Mouse (Mus musculus): ENCODE results near the gene Ywhag. TPM values are rescaled to one million over a fixed set of nuclear protein-coding genes. Genes with fewer than 3 reads are reported as not detected.

Gene Ywhag
- total RNA-seq, 4 experiments from 2014 or later = 1,072 to 1,089 (median 1,074) TPM

- DNase-seq (ENCODE audit: low spot score in 2 of 2) = no peak
These were observed 45.8 kb downstream of the Ywhag start for GRCm38 (mm10) chr5:135888405-135889215.

DNA sequence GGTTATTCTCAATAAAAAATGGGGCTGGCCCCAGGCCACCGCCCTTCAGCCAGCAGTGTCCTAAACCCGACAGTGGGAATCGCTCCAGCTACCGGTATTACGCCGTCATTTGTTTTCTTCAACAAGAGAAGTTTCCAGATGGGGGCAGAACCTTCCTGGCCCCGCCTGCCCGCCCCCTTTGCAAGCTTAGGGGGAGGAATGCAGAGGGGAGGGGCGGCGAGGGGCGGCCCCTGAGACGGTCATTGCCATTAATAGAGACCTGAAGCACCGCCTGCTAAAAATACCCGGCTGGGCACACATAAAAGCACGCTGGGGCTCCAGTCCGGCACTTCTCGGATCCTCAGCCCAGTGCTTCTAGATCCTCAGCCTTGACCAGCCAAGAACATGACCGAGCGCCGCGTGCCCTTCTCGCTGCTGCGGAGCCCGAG, 46.7 kb downstream of the Ywhag start, which contains the start of gene Hspb1:
Gene Hspb1, plus strand, starts transcription at position 245 of the 428 bp plus-strand sequence.
- DNase-seq (ENCODE audit: low spot score in 2 of 2) = no peak

- DNase-seq (ENCODE audit: low spot score in 2 of 2) = no peak
These were observed 49.8 kb downstream of the Ywhag start for GRCm38 (mm10) chr5:135884641-135885040.

GRCm38 (mm10) chr5:135879449-135880158, 54.8 kb downstream of the Ywhag start:
- DNase-seq (ENCODE audit: low spot score in 2 of 2) = no peak

DNA sequence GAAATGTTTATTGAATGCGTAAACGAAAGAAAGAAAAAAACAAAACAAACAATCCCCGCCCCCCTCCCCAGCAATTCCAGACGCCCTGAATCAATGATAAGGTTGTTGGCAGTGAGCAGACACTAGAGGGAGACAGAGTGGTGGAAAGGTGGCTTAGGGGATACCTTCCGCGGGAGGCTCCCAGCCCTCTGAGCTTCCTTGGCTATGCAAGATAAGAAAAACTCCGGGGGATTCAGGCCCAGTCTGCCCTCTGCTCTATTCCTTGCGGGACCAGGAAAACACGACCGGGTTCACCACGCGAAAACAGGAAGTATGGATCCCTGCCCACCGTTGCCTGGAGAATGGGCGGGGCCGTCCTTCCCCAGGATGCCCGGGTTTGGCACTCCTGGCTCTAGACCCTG, 56.6 kb downstream of the Ywhag start:
- no peak for DNase-seq (ENCODE audit: low spot score in 2 of 2)

GRCm38 (mm10) chr5:135877180-135877579, 57.2 kb downstream of the Ywhag start:
- no peak for DNase-seq (ENCODE audit: low spot score in 2 of 2)

DNA sequence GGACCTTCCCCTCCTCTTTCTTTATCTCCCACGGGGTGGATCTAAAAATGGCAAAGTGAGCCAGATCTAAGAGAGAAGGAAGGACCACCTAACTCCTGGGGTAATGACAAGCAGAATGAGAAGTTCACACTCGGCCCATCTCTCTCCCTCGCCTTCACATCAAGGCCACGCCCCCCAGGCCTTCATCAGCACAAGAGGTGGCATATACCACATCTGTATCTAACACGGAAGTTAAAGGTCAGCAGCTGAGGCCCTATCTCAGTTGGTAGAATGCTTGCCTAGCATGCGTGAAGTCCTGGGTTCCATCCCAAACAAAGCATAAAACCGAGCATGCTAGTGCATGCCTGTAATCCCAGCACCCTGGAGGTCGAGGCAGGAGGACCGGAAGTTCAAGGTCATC, 60.7 kb downstream of the Ywhag start:
- no peak for DNase-seq (ENCODE audit: low spot score in 2 of 2)

DNA sequence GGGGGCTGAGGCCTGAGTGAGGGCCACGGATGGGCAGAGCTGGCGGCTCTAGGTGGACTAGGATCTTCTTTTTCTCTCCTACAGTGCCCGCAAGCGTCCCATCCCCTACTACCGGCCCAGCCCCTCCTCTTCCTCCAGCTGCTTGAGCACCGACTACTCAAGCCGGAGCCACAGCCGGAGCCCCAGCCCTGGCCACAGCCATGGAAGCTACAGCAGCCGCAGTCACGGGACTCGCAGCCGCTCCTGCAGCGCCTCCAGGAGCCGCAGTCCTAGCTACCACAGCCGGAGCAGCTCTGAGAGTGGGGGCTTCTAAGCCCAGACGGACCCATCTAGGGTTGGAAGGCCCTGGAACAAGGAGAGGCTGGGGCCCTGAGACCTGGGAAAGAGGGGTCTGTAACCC, 61.4 kb downstream of the Ywhag start:
- no peak for DNase-seq (ENCODE audit: low spot score in 2 of 2)

DNA sequence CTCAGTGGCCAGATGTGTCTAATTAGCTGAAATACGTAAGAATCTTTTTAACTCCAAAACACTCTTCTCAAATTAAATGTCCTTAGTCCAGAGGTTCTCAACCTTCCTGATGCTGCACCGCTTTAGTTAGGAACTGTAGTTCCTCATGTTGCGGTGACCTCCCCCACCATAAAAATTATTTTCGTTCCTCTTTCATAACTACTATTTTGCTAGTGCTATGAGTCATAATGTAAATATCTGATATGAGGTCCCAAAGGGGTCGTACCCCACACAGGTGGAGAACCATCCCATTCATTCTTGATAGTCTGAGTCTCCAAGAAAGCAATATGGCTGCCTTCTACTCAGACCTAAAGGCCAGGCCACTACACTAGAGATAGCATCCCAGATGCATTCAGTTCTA, 63.9 kb downstream of the Ywhag start:
- no peak for DNase-seq (ENCODE audit: low spot score in 2 of 2)

DNA sequence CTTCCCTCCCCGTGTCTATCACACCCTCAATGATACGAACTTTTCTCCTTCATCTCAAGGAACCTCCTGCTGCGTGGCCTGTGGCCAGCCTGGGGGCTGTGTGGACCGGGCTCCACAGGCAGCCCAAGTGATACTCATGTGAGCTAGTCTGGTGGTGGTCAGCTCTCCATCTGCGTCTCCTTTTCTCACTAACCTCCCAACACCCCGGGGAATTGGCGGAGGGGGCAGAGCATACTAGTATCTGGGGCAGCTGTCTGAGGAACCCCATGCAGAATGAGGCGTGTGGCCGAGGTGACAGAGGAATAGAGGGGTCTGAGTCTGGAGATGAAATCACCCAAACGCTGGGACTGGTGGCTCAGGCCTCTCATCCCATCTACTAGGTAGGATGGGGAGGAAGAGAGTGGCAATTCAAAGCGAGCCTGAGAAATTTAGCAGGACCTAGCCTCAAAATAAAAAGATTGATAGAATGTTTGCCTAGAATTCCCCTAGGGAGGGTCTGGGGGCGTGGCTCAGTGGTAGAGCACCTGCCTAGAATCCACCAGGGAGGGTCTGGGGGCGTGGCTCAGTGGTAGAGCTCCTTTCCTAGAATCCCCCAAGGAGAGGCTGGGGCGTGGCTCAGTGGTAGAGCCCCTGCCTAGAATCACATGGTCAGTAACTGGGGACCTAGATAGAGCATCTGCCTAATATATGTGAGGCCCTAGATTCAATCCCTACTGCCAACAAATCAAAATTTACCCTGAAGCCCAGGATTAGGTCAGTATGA, 64.6 kb downstream of the Ywhag start:
- no peak for DNase-seq (ENCODE audit: low spot score in 2 of 2)

DNA sequence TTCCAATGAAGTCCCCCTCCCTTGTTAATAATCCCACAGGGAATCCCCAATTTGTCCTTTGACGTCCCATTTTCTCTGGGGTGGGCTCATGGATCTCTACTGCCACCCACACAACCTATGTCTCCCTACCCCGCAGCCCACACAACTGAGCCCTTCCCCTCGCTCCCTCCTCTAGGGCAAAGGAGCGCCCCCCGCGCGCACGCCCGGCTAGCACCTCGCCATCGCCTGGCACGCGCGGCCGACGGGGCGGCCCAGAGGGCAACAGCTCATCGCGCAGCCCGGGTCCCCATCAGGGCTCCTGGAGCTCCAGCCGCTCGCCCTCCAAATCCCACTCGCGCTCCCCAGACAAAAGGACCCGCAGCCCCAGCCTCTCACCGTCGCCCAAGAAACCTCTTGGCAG, 65.8 kb downstream of the Ywhag start:
- no peak for DNase-seq (ENCODE audit: low spot score in 2 of 2)

DNA sequence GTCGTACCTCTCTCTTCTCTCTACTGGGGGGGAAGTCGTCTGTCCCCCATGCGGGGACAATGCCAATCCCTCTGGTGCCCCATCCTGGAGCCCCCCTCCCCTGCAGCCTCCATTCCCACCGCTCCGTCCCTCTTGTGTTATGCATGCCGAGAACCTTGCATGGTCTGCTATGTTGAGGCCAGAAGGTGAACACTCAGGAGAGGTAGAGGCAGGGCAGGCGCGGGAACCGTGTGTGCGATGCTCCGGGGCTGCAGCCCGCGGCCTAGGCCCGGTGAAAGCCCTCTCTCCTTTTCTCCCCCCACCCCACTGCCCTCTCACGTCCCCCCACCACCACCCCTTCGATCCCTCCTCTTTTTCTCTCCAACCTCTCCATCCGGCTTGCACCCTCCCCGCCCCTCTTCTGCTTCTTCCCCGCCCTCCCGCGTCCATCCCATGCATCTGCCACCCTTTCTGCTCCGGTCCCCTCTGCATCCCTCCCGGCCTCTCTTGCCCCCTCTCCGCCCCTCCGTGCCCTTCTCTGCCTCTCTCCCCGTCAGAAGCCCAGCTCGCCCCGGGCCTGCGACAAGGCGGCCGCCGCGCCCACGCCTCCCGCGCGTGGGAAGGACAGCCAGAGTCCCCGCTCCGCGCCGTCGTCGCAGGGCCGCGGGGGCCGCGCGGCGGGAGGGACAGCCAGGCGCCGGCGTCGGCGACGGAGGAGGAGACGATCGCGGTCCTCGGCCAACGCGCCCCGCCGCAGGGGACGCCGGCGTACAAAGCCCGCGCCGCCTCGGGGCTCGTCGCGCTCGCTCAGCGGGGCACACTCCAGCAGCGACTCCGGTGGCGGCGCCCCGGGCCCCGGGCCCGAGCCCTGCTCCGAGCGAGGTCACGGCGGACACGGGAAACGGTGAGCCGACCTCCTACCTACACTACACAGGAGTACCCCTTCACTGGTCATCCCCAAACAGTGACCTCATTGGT, 66.5 kb downstream of the Ywhag start:
- no peak for DNase-seq (ENCODE audit: low spot score in 2 of 2)

GRCm38 (mm10) chr5:135866662-135867061, 67.8 kb downstream of the Ywhag start:
- DNase-seq (ENCODE audit: low spot score in 2 of 2) = no peak

Other genes with a start within 250 kb of the Ywhag start
- gene Tmem120a, start 190.2 kb downstream of the Ywhag start, total RNA-seq (2022) = 10 to 100 TPM; 16.8 to 20.5 (median 19.7) TPM
- under 1 TPM in 2 of 4 experiments, not detected in 2; 0.30 to 0.37 TPM for gene Styxl1, start 156.2 kb downstream of the Ywhag start, total RNA-seq (2022)
- gene Mdh2, start 156.1 kb downstream of the Ywhag start, total RNA-seq (2022) = 100 to 1,000 TPM; 407 to 445 (median 424) TPM
- gene Srrm3, start 127.7 kb downstream of the Ywhag start, total RNA-seq (2022) = 10 to 100 TPM; 61.8 to 78.3 (median 68.6) TPM
- 10 to 100 TPM; 10.9 to 20.6 (median 14.7) TPM for gene Hspb1, start 46.7 kb downstream of the Ywhag start, total RNA-seq (2022)
- gene Ssc4d, start 39.9 kb upstream of the Ywhag start, total RNA-seq (2022) = 1 to 10 TPM; 1.3 to 2.8 (median 2.0) TPM
- gene Zp3, start 45.5 kb upstream of the Ywhag start, total RNA-seq (2022) = not detected
- gene Dtx2, start 60.2 kb upstream of the Ywhag start, total RNA-seq (2022) = 10 to 100 TPM in 1 of 4 experiments, 1 to 10 TPM in 3; 7.5 to 11.3 (median 9.6) TPM
- gene Upk3b, start 103.9 kb upstream of the Ywhag start, total RNA-seq (2022) = not detected
- under 1 TPM in 2 of 4 experiments, not detected in 2; 0.59 to 0.81 TPM for gene Upk3bl, start 119.9 kb upstream of the Ywhag start, total RNA-seq (2022)
- 10 to 100 TPM in 1 of 4 experiments, 1 to 10 TPM in 3; 6.2 to 13.4 (median 8.0) TPM for gene Rasa4, start 149.3 kb upstream of the Ywhag start, total RNA-seq (2022)
- 10 to 100 TPM; 66.2 to 83.2 (median 70.9) TPM for gene Polr2j, start 182.0 kb upstream of the Ywhag start, total RNA-seq (2022)
- 10 to 100 TPM; 11.6 to 14.9 (median 13.4) TPM for gene Lrwd1, start 201.5 kb upstream of the Ywhag start, total RNA-seq (2022)
- 10 to 100 TPM in 2 of 4 experiments, 1 to 10 TPM in 2; 8.5 to 12.2 (median 9.9) TPM for gene Alkbh4, start 201.5 kb upstream of the Ywhag start, total RNA-seq (2022)
- 10 to 100 TPM; 46.5 to 53.3 (median 49.2) TPM for gene Orai2, start 236.1 kb upstream of the Ywhag start, total RNA-seq (2022)

Data from left cerebral cortex, adult 8-10 months (tissue).